Mouse (Mus musculus): ENCODE measurements around the gene Trpm1.

DNA sequence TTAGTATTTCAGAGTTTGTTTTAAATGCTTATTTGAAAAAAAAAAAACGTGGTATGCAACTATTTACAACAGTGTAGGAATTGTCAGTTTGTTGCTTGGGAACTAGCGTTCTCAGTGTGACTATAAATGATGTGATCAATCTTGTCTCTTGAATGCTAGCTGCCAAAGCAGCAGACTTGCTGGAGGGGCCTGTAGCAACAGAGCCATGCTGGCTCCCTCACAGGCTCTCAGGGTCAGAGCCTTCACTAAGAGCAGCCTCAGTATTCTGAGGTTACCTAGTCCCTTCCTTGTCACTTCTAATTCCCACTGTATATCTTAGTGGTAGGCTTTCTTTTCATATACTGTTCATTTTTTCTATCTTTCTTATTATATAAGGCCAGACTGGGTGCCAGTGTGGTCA, 157.1 kb downstream of the Trpm1 start:
- no peak for TF ChIP-seq CTCF (IDR thresholded peaks at IDR 0.05; ENCODE audit: borderline replicate concordance, insufficient read depth, low read depth, low read length)
- TF ChIP-seq POLR2A (IDR thresholded peaks at IDR 0.05; ENCODE audit: borderline replicate concordance, insufficient read depth, low read length), result no peak

Measured in cerebellum, adult 2 months (tissue).